Mouse (Mus musculus) kidney, postnatal 0 days (tissue): ENCODE data around the gene Zbtb7a. TPM values are rescaled to one million over a fixed set of nuclear protein-coding genes. Genes with fewer than 3 reads are reported as not detected.
A peak's percentile ranks its signal among the peaks of the same experiment; 100 is the strongest.

ENCODE experiments used
- ATAC-seq: fragments of 200-750 bp; cut with Nextera tagmentation; replicated peaks from 2 replicates; pipeline ENCODE4 v1.8.0; 2017; ENCODE audit warnings: low read depth, moderate number of reproducible peaks, moderate TSS enrichment, moderate library complexity; ENCODE audit not compliant: low FRiP score
- DNase-seq: peaks from one replicate; pipeline ENCODE4 v3.0.0-alpha.2; 2016; ENCODE audit warnings: low spot score
- H3K27ac ChIP-seq: fragments of 300-500 bp; sonication (generic); 2 replicates; pipeline ENCODE4 v1.5.1; 2014; ENCODE audit warnings: mild to moderate bottlenecking
- H3K27me3 ChIP-seq: fragments of 300-500 bp; sonication (generic); 2 replicates; pipeline ENCODE4 v1.6.1; 2014; ENCODE audit warnings: low read length, mixed read lengths; ENCODE audit not compliant: insufficient read depth
- H3K36me3 ChIP-seq: fragments of 300-500 bp; sonication (generic); 2 replicates; pipeline ENCODE4 v1.6.1; 2014; ENCODE audit warnings: low read length, mixed read lengths; ENCODE audit not compliant: insufficient read depth
- H3K4me1 ChIP-seq: fragments of 300-500 bp; sonication (generic); replicated peaks from 2 replicates; pipeline ENCODE4 v1.6.1; 2014; ENCODE audit warnings: antibody characterized with exemption, low read length, mixed read lengths; ENCODE audit not compliant: insufficient read depth
- H3K4me2 ChIP-seq: fragments of 300-500 bp; sonication (generic); 2 replicates; pipeline ENCODE4 v1.6.1; 2014; ENCODE audit warnings: mild to moderate bottlenecking, low read length, moderate library complexity, mixed read lengths
- H3K4me3 ChIP-seq: fragments of 300-500 bp; sonication (generic); replicated peaks from 2 replicates; pipeline ENCODE4 v1.5.1; 2014; ENCODE audit warnings: low read depth, low read length
- H3K9ac ChIP-seq: fragments of 300-500 bp; sonication (generic); 2 replicates; pipeline ENCODE4 v1.6.1; 2014; ENCODE audit warnings: low read depth, low read length
- H3K9me3 ChIP-seq: fragments of 300-500 bp; sonication (generic); replicated peaks from 2 replicates; pipeline ENCODE4 v1.6.1; 2016; ENCODE audit warnings: low read length, inconsistent platforms, mixed read lengths
- CTCF ChIP-seq: IDR thresholded peaks from 2 replicates; pipeline ENCODE4 v1.5.1; 2016; ENCODE audit warnings: antibody characterized with exemption, low read depth, mild to moderate bottlenecking, moderate library complexity
- WGBS: fragments of 180-500 bp; shearing (Covaris S2); extraction: QIAGEN DNeasy Blood & Tissue Kit; methylation state at CpG from one replicate; pipeline ENCODE4 v1.1.7; 2014; 5-methylcytosine and 5-hydroxymethylcytosine counted together
- polyA plus RNA-seq: library from polyadenylated mRNA; unstranded; fragments of >200 nt; fragmentation: Nextera tagmentation; extraction: Ambion mirVana; gene quantifications from 2 replicates; pipeline ENCODE4 v1.2.1, GENCODE M21; 2015

Zbtb7a gene
- polyA plus RNA-seq, 1 experiment from 2014 or later: 33.7 TPM

DNA sequence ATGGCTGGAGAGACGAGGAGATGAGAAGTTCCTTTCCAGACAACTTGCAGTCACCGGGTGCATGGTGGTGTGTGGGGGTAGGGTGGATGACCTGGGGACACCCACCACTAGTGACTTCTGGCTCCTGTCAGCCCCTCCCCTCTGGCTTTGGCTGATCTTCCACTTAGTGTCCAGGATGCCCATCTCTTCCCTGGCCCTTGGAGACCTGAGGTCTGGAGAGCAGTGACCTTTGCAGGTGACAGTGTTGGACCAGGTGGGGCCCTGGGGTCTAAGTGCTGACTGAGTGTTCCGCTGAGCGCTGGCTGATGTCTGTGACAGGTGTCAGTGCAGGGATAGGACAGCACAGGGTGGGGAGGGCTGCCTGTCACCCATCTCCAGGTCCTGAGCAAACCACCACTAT, 60.3 kb downstream of the Zbtb7a start:
- H3K4me2 ChIP-seq: no peak overlapping the region
- no peak overlapping the region for H3K4me3 ChIP-seq
- H3K27ac ChIP-seq: no peak overlapping the region
- WGBS: 60% methylated on average over 4 of the region's 4 CpGs
- 0 out of 2 replicates have a peak, but pooled peaks cover 21% of the 10 kb centered on the region for H3K27me3 ChIP-seq
- H3K4me1 ChIP-seq: peaks cover 8% of the 10 kb centered on the region; the same call in 1 of the 2 replicates
- no peaks in the 10 kb centered on the region for H3K9me3 ChIP-seq
- no peak overlapping the region for H3K9ac ChIP-seq
- H3K36me3 ChIP-seq: 0 out of 2 replicates have a peak, but pooled peaks cover 2% of the 10 kb centered on the region
- no peak for DNase-seq
- no peak for ATAC-seq
- no peak for TF ChIP-seq CTCF

GRCm38 (mm10) chr10:81196470-81197065, 61.5 kb downstream of the Zbtb7a start:
- TF ChIP-seq CTCF: no peak
- no peak for ATAC-seq
- peaks cover 8% of the 10 kb centered on the region; the same call in 1 of the 2 replicates for H3K4me1 ChIP-seq
- no peak overlapping the region for H3K27ac ChIP-seq
- no peak overlapping the region for H3K4me3 ChIP-seq
- no peaks in the 10 kb centered on the region for H3K9me3 ChIP-seq
- H3K4me2 ChIP-seq: no peak overlapping the region
- H3K27me3 ChIP-seq: 0 out of 2 replicates have a peak, but pooled peaks cover 21% of the 10 kb centered on the region
- DNase-seq: no peak
- WGBS: 59% methylated on average over 11 of the region's 11 CpGs
- H3K36me3 ChIP-seq: no peaks in the 10 kb centered on the region
- no peak overlapping the region for H3K9ac ChIP-seq

DNA sequence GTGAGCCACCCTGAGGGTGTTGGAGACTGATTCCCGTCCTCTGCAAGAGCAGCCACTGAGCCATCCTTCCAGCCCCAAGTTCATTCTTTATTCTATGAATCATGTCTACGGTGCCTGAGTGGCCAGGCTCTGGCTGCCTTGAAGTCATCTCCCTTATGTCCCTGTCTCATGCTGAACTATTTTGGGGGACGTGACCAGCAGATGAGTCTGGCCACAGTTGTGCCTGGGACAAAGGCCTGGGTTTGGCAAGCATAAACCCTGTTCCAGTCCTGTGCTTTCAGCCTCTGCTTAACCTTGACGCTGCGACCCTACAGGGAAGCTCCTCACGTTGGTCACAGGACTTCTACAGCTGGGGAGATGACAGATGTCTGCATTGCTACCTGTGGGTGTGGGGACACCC, 62.3 kb downstream of the Zbtb7a start:
- DNase-seq (no peak), ATAC-seq (no peak)
- H3K36me3 ChIP-seq: no peaks in the 10 kb centered on the region
- H3K9ac ChIP-seq: no peak overlapping the region
- 50% methylated on average over 6 of the region's 6 CpGs for WGBS
- no peaks in the 10 kb centered on the region for H3K9me3 ChIP-seq
- no peak overlapping the region for H3K4me2 ChIP-seq
- H3K27me3 ChIP-seq: 0 out of 2 replicates have a peak, but pooled peaks cover 21% of the 10 kb centered on the region
- no peak overlapping the region for H3K4me3 ChIP-seq
- peaks cover 8% of the 10 kb centered on the region; the same call in 1 of the 2 replicates for H3K4me1 ChIP-seq
- no peak overlapping the region for H3K27ac ChIP-seq
- no peak for TF ChIP-seq CTCF

DNA sequence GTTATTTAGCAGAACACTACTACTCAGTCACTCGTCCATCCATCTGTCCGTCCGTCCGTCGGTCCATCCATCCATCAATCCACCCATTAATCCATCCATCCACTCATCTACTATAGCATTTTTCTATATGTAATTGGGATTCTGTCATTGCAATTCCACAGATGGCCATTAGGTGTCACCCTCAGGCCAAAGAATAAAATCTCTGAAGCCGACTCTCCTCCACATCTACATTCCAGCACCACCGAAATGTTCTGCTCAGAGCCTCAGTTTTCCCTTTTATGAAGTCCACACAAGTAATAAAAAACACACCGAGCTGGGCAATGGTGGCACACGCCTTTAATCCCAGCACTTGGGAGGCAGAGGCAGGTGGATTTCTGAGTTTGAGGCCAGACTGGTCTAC, 63.2 kb downstream of the Zbtb7a start:
- H3K27ac ChIP-seq: no peak overlapping the region
- DNase-seq (peak; percentile 84), ATAC-seq (no peak)
- H3K36me3 ChIP-seq: no peaks in the 10 kb centered on the region
- H3K4me3 ChIP-seq: no peak overlapping the region
- under 1% methylated on average over 9 of the region's 9 CpGs for WGBS
- no peaks in the 10 kb centered on the region for H3K4me1 ChIP-seq
- no peak overlapping the region for H3K4me2 ChIP-seq
- H3K9ac ChIP-seq: no peak overlapping the region
- 0 out of 2 replicates have a peak, but pooled peaks cover 21% of the 10 kb centered on the region for H3K27me3 ChIP-seq
- TF ChIP-seq CTCF: peak; percentile 88
- H3K9me3 ChIP-seq: no peaks in the 10 kb centered on the region

DNA sequence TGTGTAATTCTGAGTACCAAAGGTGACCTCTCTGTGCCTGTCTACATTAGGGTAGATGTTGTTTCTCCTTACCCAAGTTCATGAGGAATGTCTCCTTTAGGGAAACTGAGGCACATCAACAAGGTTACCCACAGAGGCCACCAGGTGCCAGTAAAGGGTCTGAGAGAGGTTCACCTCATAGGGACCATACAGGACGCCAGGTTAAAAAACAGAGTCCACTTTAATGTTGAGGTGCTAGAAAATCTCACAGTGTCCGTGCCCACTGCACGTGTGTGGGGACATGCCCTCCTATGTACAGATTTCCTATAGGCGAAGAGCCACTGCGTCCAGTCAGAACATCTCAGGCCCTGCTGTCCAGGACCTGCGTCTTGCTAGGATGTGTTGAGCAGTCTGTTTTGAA, 64.0 kb downstream of the Zbtb7a start:
- Histone ChIP-seq H3K4me3 (no peak overlapping the region), H3K9ac (no peak overlapping the region), H3K36me3 (no peaks in the 10 kb centered on the region), H3K4me2 (no peak overlapping the region), H3K4me1 (no peaks in the 10 kb centered on the region), H3K27me3 (0 out of 2 replicates have a peak, but pooled peaks cover 18% of the 10 kb centered on the region), H3K9me3 (no peaks in the 10 kb centered on the region), H3K27ac (no peak overlapping the region)
- TF ChIP-seq CTCF: no peak
- ATAC-seq (no peak), DNase-seq (no peak)
- WGBS: 87% methylated on average over 6 of the region's 6 CpGs

DNA sequence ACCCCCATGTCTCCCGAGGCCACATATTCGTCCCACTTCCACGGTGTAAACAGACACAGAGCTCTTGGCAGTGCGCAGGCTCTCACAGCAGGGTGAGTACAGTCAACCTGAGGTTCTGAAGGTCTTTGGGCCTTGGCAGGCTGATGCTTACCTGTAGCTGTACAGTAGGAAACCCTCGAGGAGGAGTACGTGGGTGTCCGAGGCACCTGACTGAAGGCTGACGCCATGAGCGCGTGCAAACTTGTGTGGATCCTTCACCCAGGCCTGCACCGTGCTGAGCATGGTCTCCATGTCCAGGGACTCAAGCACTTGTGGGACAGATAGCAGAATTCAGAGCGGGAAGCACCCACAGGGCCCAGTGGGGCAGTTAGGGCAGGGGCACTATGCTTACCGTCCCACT, 65.1 kb downstream of the Zbtb7a start:
- no peak for DNase-seq
- H3K4me1 ChIP-seq: no peaks in the 10 kb centered on the region
- H3K36me3 ChIP-seq: no peaks in the 10 kb centered on the region
- no peak overlapping the region for H3K9ac ChIP-seq
- H3K4me2 ChIP-seq: no peak overlapping the region
- H3K27me3 ChIP-seq: 0 out of 2 replicates have a peak, but pooled peaks cover 6% of the 10 kb centered on the region
- WGBS: 84% methylated on average over 13 of the region's 13 CpGs
- no peaks in the 10 kb centered on the region for H3K9me3 ChIP-seq
- H3K27ac ChIP-seq: no peak overlapping the region
- no peak overlapping the region for H3K4me3 ChIP-seq
- TF ChIP-seq CTCF: no peak
- ATAC-seq: no peak
